Mouse (Mus musculus): Measurements from ENCODE around the gene Shroom3. TPM values are rescaled to one million over a fixed set of nuclear protein-coding genes. Genes with fewer than 3 reads are reported as not detected.

Shroom3 gene
- polyA plus RNA-seq, 1 experiment from 2014 or later = 6.4 TPM

- Histone ChIP-seq H3K36me3 (ENCODE audit: control insufficient read depth, insufficient read depth, low read length) (no peaks in the 10 kb centered on the region), H3K9ac (ENCODE audit: low read depth, low read length) (no peak overlapping the region), H3K4me2 (ENCODE audit: low read depth, low read length) (no peak overlapping the region), H3K9me3 (ENCODE audit: control insufficient read depth, low read length) (no peaks in the 10 kb centered on the region), H3K27me3 (replicated peaks; ENCODE audit: control insufficient read depth, insufficient read depth, low read length) (no peaks in the 10 kb centered on the region), H3K27ac (ENCODE audit: low read length) (no peak overlapping the region), H3K4me1 (ENCODE audit: control insufficient read depth, insufficient read depth, low read length) (peaks cover 12% of the 10 kb centered on the region), H3K4me3 (ENCODE audit: low read length) (no peak overlapping the region)
- no peak for ATAC-seq
- 32% methylated on average over 6 of the region's 6 CpGs for WGBS
These were observed 42.7 kb downstream of the Shroom3 start for GRCm38 (mm10) chr5:92725935-92726334.

- 31% methylated on average over 5 of the region's 5 CpGs for WGBS
- Histone ChIP-seq H3K4me2 (ENCODE audit: low read depth, low read length) (no peak overlapping the region), H3K9me3 (ENCODE audit: control insufficient read depth, low read length) (no peaks in the 10 kb centered on the region), H3K27me3 (replicated peaks; ENCODE audit: control insufficient read depth, insufficient read depth, low read length) (no peaks in the 10 kb centered on the region), H3K9ac (ENCODE audit: low read depth, low read length) (no peak overlapping the region), H3K27ac (ENCODE audit: low read length) (peak overlapping the region; percentile 18; the same call in 1 of the 2 replicates), H3K36me3 (ENCODE audit: control insufficient read depth, insufficient read depth, low read length) (no peaks in the 10 kb centered on the region), H3K4me3 (ENCODE audit: low read length) (no peak overlapping the region), H3K4me1 (ENCODE audit: control insufficient read depth, insufficient read depth, low read length) (peaks cover 12% of the 10 kb centered on the region)
- 0 out of 2 replicates have a peak, but pooled peaks have one; percentile 51 for ATAC-seq
These were observed 45.1 kb downstream of the Shroom3 start for GRCm38 (mm10) chr5:92728252-92728828.

DNA sequence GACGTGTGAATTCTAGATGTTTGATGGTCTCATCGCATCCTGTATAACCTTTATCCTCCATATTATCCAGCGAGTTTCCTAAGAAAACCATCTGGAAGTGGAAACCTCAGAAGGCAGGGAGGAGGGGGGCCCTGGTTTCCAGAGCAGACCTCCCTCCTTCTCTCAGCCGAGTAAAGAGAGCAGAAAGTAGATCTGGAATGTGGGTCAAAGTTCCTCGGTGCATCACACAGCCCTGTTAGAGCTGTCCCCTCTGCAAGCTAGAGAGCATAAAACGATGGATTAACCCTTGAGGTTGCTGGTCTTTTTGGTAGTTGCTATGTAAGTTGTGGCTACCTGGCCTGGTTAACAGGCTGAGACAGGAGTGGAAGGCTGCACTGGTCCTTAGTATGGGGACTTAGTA is 46.0 kb downstream of the Shroom3 start:
- Histone ChIP-seq H3K9ac (ENCODE audit: low read depth, low read length) (no peak overlapping the region), H3K9me3 (ENCODE audit: control insufficient read depth, low read length) (no peaks in the 10 kb centered on the region), H3K27me3 (replicated peaks; ENCODE audit: control insufficient read depth, insufficient read depth, low read length) (no peaks in the 10 kb centered on the region), H3K4me3 (ENCODE audit: low read length) (no peak overlapping the region), H3K4me2 (ENCODE audit: low read depth, low read length) (no peak overlapping the region), H3K27ac (ENCODE audit: low read length) (no peak overlapping the region), H3K36me3 (ENCODE audit: control insufficient read depth, insufficient read depth, low read length) (no peaks in the 10 kb centered on the region), H3K4me1 (ENCODE audit: control insufficient read depth, insufficient read depth, low read length) (peaks cover 12% of the 10 kb centered on the region)
- ATAC-seq = peak; percentile 61
- WGBS = 39% methylated on average over 6 of the region's 6 CpGs

- Histone ChIP-seq H3K27me3 (replicated peaks; ENCODE audit: control insufficient read depth, insufficient read depth, low read length) (no peaks in the 10 kb centered on the region), H3K9me3 (ENCODE audit: control insufficient read depth, low read length) (no peaks in the 10 kb centered on the region), H3K4me3 (ENCODE audit: low read length) (no peak overlapping the region), H3K4me1 (ENCODE audit: control insufficient read depth, insufficient read depth, low read length) (peaks cover 4% of the 10 kb centered on the region; the same call in 1 of the 2 replicates), H3K9ac (ENCODE audit: low read depth, low read length) (no peak overlapping the region), H3K36me3 (ENCODE audit: control insufficient read depth, insufficient read depth, low read length) (no peaks in the 10 kb centered on the region), H3K27ac (ENCODE audit: low read length) (no peak overlapping the region), H3K4me2 (ENCODE audit: low read depth, low read length) (no peak overlapping the region)
- WGBS = 75% methylated on average over 3 of the region's 3 CpGs
- ATAC-seq = no peak
These were observed 58.6 kb downstream of the Shroom3 start for GRCm38 (mm10) chr5:92741802-92742201.

DNA sequence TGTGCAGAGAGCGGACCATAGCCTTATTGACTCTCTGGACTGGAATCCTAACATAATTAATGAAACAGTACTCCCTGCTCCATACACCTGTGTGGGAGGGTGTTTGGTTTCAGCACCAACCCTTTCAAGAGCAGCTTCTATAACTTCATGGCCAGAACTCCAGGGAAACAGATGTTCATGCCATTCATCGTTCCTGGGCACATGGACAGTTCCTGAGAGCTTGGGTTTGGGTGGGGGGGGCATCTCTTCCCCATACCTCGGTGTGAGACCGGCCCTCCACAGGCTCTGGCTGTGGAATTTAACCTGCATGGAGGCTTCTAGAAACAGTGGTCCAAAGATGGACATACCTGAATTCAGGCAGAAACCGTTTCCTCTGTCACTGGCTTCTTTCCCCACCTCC is 59.5 kb downstream of the Shroom3 start:
- no peaks in the 10 kb centered on the region for H3K27me3 ChIP-seq (replicated peaks; ENCODE audit: control insufficient read depth, insufficient read depth, low read length)
- H3K4me3 ChIP-seq (ENCODE audit: low read length) = no peak overlapping the region
- no peaks in the 10 kb centered on the region for H3K36me3 ChIP-seq (ENCODE audit: control insufficient read depth, insufficient read depth, low read length)
- no peak overlapping the region for H3K27ac ChIP-seq (ENCODE audit: low read length)
- no peak overlapping the region for H3K4me2 ChIP-seq (ENCODE audit: low read depth, low read length)
- H3K4me1 ChIP-seq (ENCODE audit: control insufficient read depth, insufficient read depth, low read length) = peaks cover 4% of the 10 kb centered on the region; the same call in 1 of the 2 replicates
- ATAC-seq = no peak
- H3K9me3 ChIP-seq (ENCODE audit: control insufficient read depth, low read length) = no peaks in the 10 kb centered on the region
- WGBS = 77% methylated on average over 5 of the region's 5 CpGs
- no peak overlapping the region for H3K9ac ChIP-seq (ENCODE audit: low read depth, low read length)

GRCm38 (mm10) chr5:92745390-92746253 is 62.4 kb downstream of the Shroom3 start:
- Histone ChIP-seq H3K9ac (ENCODE audit: low read depth, low read length) (no peak overlapping the region), H3K4me1 (ENCODE audit: control insufficient read depth, insufficient read depth, low read length) (peaks cover 4% of the 10 kb centered on the region; the same call in 1 of the 2 replicates), H3K4me3 (ENCODE audit: low read length) (no peak overlapping the region), H3K27ac (ENCODE audit: low read length) (peak overlapping the region; percentile 35), H3K4me2 (ENCODE audit: low read depth, low read length) (no peak overlapping the region), H3K36me3 (ENCODE audit: control insufficient read depth, insufficient read depth, low read length) (no peaks in the 10 kb centered on the region), H3K9me3 (ENCODE audit: control insufficient read depth, low read length) (no peaks in the 10 kb centered on the region), H3K27me3 (replicated peaks; ENCODE audit: control insufficient read depth, insufficient read depth, low read length) (no peaks in the 10 kb centered on the region)
- ATAC-seq = peak; percentile 95
- WGBS = 56% methylated on average over 8 of the region's 8 CpGs

DNA sequence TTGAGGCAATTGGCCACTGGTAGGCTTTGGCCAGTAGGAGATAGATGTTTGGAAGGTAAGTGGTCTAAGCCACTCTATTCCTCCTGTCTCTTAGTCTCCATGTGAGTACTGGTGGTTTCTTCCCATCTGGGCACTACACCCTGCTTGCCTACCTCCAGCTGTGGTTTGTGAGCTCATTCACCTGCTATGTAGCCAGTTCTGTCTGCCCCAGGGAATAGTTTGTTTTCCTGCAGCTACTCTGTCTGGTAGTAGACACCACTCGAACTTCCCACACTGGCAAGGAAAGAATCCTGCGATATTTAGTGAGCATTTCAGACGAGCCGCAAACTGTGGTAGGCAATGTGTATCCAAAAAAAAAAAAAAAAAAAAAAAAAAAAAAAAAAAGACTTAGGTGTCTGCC is 68.3 kb downstream of the Shroom3 start:
- WGBS = 80% methylated on average over 4 of the region's 4 CpGs
- Histone ChIP-seq H3K27ac (ENCODE audit: low read length) (no peak overlapping the region), H3K4me2 (ENCODE audit: low read depth, low read length) (no peak overlapping the region), H3K4me1 (ENCODE audit: control insufficient read depth, insufficient read depth, low read length) (0 out of 2 replicates have a peak, but pooled peaks cover 3% of the 10 kb centered on the region), H3K27me3 (replicated peaks; ENCODE audit: control insufficient read depth, insufficient read depth, low read length) (no peaks in the 10 kb centered on the region), H3K36me3 (ENCODE audit: control insufficient read depth, insufficient read depth, low read length) (no peaks in the 10 kb centered on the region), H3K4me3 (ENCODE audit: low read length) (no peak overlapping the region), H3K9ac (ENCODE audit: low read depth, low read length) (no peak overlapping the region), H3K9me3 (ENCODE audit: control insufficient read depth, low read length) (no peaks in the 10 kb centered on the region)
- no peak for ATAC-seq

DNA sequence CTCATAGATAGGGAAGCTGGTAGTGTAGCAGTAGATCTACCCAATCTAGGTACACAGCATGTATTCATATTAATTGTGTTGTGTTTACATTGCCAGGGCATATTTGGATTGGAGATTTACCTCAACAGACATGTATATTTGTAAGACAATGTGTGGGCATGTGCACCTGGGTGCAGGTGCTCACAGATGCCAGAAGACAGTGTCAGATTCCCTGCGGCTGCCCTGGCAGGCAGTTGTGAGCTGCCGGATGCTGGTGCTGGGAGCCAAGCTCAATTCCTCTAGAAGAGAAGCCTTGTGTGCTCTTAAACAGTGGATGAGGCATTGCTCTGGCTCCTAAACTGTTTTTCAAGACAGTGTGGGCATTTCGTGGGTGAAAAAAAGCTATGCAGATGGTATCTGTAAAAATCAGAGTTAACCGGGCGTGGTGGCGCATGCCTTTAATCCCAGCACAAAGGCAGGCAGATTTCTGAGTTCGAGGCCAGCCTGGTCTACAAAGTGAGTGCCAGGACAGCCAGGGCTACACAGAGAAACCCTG is 72.1 kb downstream of the Shroom3 start:
- H3K27ac ChIP-seq (ENCODE audit: low read length) = no peak overlapping the region
- no peak overlapping the region for H3K4me3 ChIP-seq (ENCODE audit: low read length)
- H3K27me3 ChIP-seq (replicated peaks; ENCODE audit: control insufficient read depth, insufficient read depth, low read length) = no peaks in the 10 kb centered on the region
- WGBS = 85% methylated on average over 7 of the region's 7 CpGs
- H3K36me3 ChIP-seq (ENCODE audit: control insufficient read depth, insufficient read depth, low read length) = no peaks in the 10 kb centered on the region
- H3K4me2 ChIP-seq (ENCODE audit: low read depth, low read length) = no peak overlapping the region
- no peak overlapping the region for H3K9ac ChIP-seq (ENCODE audit: low read depth, low read length)
- 0 out of 2 replicates have a peak, but pooled peaks cover 3% of the 10 kb centered on the region for H3K4me1 ChIP-seq (ENCODE audit: control insufficient read depth, insufficient read depth, low read length)
- no peaks in the 10 kb centered on the region for H3K9me3 ChIP-seq (ENCODE audit: control insufficient read depth, low read length)
- ATAC-seq = no peak

DNA sequence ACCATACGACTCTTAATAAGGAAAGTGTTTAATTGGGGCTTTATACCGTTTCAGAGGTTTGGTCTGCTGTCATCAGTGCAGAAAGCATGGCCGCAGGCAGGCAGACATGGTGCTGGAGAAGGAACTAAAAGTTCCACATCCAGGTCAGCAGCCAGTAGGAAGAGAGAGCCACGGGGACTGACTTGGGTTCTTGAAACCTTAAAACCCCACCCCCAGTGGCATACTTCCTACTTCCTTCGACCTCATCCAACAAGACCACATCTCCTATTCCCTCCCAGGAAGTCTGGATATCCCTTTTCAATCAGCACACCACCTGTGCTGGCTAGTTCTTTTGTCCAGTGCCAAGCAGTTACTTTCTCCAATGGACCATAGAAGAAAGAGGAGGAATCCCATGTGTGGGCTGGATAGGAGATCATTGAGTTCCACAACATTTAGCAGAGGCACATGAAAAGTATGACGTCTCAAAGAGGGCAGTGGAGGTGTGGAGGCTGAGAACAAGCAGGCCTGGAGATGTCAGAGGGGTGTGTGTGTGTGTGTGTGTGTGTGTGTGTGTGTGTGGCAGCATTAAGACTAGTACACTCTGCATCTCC is 76.0 kb downstream of the Shroom3 start:
- H3K9ac ChIP-seq (ENCODE audit: low read depth, low read length) = no peak overlapping the region
- H3K9me3 ChIP-seq (ENCODE audit: control insufficient read depth, low read length) = no peaks in the 10 kb centered on the region
- no peak overlapping the region for H3K4me2 ChIP-seq (ENCODE audit: low read depth, low read length)
- H3K4me3 ChIP-seq (ENCODE audit: low read length) = no peak overlapping the region
- ATAC-seq = no peak
- H3K4me1 ChIP-seq (ENCODE audit: control insufficient read depth, insufficient read depth, low read length) = peaks cover 16% of the 10 kb centered on the region
- no peak overlapping the region for H3K27ac ChIP-seq (ENCODE audit: low read length)
- no peaks in the 10 kb centered on the region for H3K27me3 ChIP-seq (replicated peaks; ENCODE audit: control insufficient read depth, insufficient read depth, low read length)
- 81% methylated on average over 6 of the region's 6 CpGs for WGBS
- H3K36me3 ChIP-seq (ENCODE audit: control insufficient read depth, insufficient read depth, low read length) = no peaks in the 10 kb centered on the region

Measured in intestine, embryonic 16.5 days (tissue).